Mouse (Mus musculus) gastrocnemius, postnatal 4 days (tissue): ENCODE measurements at regions not wholly inside any gene's neighbourhood (a gene's known extent, or its start where the extent isn't known, plus 50 kb on each side); places are given as distances from the start of the nearest gene placed in this dataset. TPM values are rescaled to one million over a fixed set of nuclear protein-coding genes. Genes with fewer than 3 reads are reported as not detected.

ENCODE experiments used
- microRNA-seq: library from miRNA; unstranded; fragments of <30 nt; microRNA quantifications from one replicate; pipeline ENCODE4 v1.2.0, GENCODE M21; 2021

Small RNAs in the stretch of these regions (microRNA-seq; reads per million reads assigned to microRNA genes)
- gene Gm23881 = not detected
